Mouse (Mus musculus) T-helper 1 cell (primary cell): ENCODE results near the gene Pcx.

ENCODE experiments used
- in situ Hi-C: fragments of 300-600 bp; cut with MboI, MseI; formaldehyde crosslinking; loops from one replicate; pipeline ENCODE4 v1.15.1; 2025; ENCODE audit warnings: high pct_unique_total_duplicates

The Pcx gene

DNA sequence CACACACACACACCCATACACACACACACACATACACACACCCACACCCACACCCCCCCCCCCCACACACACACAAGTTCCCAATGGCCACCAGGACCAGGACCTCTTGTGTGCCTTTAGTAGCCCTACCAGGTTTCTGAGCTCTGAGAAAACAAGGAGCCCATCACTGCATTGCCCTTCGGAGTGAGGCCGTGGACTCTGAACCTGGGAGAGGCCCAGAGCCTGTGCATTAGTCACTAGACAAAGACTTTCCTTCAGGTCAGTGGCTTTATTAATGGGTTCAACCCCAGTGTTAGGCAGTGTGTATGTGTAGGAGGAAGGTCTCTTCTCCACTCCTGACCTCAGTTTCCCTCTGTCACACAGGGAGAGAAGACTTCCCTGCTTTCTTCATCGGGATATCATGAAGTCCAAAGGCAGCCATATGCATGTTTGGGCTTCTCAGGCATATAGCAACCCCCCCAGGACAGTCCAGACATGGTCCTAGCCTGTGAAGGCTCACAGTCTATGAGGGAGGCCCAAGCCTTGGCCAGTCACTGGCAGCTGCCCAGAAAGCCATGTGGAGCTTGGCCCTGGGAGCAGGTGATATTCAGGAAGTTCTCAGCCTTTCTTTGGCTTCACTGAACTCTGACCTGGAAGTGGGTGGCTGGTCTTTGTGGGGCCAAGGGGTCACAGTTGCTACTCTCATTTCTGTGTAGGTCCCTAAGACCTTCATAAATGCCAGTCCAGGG is 13.6 kb upstream of the Pcx start:
- in situ Hi-C loops: no loop called here

DNA sequence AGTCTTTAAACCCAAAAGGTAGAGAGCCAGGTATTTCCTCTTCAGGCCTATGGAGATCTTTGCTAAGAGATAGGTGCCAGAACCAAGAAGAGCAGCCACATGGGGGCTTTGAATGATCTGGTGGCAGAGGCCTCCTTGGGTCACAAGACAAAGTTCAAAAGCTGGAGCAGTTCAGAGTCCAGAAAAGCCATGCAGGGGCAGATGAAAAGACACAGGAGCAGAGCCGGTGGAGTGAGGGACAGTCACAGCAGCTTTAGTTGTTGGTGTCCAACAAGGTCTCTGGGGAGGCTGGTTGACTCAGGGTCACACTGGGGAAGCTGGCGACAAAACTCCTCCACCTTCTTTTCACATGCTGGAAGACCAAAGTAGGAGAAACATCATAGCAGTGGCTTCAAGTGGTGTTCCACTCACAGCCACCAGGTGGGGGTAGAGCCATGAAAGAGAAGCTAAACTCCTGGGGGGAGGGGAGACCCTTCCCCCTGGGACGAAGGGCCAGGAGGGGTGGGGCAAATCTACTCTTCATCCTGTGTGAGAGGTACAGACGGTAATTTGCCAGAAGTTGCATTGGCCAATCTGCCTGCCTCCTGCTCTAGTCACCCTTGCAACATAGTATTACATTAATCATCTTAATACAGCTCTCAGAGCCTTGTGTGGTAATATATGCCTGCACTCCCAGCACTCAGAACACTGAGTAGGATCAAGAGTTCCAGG is 12.9 kb upstream of the Pcx start:
- in situ Hi-C loops: no loop called here

DNA sequence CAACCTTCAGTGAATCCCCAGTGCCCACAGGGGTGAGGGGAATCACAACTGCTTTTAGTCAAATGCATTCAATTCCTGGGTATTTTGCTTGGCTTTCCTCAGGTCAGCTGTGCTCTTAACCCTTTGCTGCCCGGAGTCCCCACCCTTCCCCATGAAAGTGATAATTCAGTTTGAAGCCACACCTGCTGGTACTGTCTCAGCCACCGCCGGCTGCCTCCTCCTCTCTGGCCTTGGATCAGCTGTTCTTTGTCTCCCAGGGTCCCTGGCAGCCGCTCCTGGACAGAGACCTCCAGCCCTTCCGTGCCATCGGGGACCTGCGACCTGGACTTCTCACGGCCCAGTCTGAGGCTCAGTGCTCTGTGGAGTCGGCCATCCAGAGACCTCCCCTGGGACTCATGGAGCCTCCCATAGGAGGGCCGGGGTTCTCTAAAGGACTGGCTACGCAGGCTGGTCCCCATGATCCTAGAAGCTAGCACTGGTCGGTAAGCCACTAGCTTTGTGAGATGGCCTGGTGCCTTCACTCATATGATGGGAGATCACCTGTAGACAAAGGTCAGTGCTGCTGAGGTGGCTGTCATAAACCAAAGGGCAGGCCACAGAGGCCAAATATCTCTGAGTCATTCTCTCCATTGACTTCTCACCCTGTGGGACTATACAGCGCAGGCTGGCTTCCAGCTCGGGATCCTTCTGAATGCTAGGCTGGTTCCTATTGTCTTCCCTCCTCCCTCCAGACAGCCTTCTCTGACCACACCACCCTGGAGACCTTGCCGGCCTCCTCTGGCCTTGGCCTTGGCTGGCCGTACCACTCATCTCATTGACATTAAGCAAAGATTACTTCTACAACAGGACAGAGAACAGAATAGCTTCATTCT is 12.0 kb upstream of the Pcx start, which contains the start of gene 2010003K11Rik:
TSS of gene 2010003K11Rik (minus strand) at position 522 of the 872 bp plus-strand sequence.
- in situ Hi-C loops: no loop called here

DNA sequence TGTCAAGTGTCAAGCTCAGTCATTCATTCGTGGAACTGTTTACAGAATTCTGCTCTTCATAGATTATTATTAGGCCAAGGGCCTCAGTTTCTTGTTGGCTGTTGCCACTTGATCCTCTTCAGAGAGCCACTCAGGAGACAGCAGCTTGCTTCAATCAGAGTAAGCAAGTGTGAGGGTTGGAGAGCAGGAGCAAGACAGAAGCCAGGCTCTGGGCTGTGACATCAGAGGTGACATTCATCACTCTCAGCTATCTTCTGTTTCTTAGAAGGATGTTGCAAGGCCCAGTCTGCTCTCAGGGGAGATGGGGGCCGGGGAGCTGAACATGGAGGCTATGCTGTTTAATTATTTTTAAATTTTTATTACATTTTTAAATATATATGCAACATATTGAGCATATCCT is 7.6 kb upstream of the Pcx start:
- in situ Hi-C loops: loop anchor here (10.0 kb wide), 1 partner anchor 1238 kb away; no protein-coding TSS in a partner anchor

DNA sequence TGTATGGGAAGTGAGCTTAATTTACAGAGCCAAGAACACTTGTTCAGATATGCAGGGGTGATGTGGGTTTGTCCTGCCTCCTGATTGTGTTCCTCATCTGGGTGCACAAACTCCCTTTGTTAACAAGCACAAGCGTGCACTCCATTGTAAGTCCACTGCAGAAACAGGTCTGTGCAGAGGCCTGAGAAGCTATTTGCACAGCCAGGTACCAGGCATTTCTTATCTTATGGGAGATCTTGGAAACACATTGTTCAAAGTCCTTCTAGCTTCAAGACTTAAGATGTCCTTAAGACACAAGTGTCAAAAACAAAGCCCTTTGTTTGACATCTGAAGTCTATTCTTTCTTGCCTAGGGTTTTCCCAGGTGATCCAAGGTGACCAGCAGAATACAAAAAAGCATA is 5.4 kb upstream of the Pcx start:
- in situ Hi-C loops: loop anchor here (10.0 kb wide), 1 partner anchor 1240 kb away; no protein-coding TSS in a partner anchor

DNA sequence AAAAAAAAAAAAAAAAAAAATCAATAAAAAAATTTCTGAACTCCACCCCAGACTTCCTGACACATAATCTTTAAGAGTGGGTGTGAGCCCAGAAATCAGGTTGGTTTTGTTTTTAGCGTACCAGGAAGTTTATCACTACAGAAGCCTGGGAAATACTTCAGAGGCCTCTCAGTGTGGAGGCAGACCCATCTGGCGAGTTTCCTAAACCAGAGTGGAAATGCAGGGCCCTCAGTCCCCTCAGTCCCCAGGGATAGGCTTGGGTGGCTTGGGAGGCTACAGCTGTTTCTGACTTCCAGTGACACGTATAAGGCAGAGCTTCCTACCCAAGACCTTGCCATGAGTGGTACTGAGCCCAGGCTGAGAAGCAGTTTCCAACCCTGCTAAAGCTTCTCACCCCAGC is 2.5 kb upstream of the Pcx start:
- in situ Hi-C loops: loop anchor here (10.0 kb wide), 1 partner anchor 1243 kb away; no protein-coding TSS in a partner anchor

DNA sequence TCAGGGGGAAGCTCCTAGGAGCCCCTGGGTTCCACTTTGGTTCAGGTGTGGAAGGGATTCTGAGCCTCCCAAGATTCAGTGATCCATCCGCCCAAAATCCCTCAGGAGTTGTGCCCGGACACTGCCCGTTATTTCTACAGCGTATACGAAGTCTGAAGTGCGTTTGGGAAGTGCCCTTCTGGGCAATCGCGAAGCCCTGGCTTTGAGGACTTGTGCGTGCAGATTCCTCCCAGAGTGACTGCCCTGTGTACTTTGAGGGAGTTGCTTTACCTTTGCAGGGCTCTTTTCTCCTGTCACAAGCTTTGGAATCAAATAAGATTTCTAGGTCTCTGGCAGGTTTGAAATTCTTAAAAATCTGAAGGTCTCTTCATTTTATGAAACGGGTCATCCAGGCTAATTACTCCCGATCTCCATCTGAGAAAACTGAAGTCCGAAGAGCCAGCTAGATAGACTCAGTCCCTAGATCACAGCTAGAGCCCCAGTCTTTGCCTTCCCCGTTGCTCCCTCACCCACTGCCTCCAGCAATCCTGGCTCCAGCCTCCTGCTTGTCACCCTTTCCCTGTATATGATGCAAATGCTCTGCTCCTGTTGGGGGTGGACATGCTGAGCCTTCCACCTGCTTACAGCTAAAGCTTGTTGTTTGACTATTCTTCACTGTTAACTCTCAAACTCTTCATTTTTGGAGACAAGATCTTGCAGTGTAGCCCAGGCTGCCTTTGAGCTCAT is 1.0 kb downstream of the Pcx start:
- in situ Hi-C loops: no loop called here

DNA sequence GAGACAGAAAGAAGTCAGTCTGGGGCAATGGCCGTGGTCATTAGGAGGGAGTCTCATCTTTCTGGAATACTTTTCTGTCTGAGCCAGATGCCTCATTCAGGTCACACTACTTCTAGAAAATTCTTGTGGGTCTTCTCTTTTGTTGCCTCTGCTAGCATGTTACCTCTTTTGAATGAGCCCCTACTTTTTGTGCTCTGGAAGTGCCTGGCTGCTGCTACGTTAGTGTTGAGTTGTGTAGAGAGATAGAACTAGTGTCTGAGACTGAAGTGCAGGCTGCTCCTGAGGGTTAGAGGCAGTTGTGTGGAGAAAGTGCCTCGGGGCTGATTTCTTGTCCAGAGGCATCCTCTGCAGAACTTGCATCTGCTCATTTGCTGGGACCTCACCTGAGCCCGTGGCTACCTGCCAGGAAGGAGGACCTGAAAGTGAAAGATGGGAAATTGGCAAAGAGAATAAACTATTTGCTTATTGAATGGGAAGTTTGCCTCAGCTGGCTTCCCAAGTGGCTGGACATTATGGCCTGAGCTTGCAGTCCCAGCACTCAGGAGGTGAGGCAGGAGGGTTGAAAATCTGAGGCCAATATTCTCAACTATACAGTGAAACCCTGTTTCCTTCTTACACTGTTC is 3.1 kb downstream of the Pcx start:
- in situ Hi-C loops: no loop called here

DNA sequence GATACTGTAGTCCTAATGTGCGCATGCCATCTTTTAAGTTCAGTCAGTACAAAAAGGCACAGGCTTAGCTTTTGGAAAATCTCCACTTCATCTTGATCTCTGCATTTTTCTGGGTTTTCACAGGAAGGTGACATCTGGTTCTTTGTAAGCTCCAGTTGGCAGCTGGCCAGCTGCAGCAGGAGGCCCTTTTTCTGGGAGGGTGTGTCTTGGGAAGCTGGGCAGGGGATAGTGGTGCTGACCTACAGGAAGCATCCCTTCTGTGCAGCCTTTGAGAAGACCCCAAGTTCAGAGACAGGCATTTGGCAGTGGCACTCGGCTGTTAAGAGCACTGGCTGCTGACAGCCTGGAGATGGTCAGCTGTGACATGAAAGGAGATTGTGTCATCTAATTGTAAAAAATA is 5.5 kb downstream of the Pcx start:
- in situ Hi-C loops: no loop called here

DNA sequence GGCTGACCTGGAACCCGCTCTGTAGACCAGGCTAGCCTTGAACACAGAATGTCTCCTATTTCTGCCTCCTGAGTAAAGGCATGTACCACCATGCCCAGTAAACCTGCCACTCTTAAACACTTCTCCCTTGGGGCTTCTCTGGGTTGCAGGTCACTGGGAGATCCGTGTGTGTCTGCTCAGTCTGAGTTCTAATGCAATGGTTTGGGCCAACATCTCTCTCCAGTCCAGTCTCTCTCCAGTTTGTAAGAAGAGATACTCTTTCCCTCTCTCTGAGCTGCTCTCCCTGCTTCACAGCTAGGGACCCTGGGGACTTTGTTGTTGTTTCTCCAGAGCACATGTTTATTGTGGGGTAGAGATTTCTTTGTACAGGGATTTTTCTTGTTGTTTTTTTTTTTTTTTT is 6.0 kb downstream of the Pcx start:
- in situ Hi-C loops: no loop called here

DNA sequence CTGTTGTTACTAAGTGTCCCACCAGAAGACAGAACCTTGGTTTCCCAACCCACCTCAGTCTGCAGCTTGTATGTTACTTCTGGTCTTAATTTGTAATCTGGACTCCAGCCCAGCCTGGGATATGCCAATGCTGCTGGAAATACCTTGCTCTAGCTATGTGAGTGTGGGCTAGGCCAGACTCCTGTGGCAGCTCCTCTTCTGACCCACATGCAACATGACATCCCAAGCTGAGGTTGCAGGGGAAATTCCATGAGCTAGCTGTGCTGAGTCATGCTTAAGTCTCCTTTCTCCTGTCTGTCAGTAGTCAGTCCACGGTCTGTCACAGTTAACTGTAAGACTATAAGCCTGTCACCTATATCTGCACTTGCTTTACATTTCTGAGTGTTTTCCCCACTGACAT is 7.2 kb downstream of the Pcx start:
- in situ Hi-C loops: no loop called here

DNA sequence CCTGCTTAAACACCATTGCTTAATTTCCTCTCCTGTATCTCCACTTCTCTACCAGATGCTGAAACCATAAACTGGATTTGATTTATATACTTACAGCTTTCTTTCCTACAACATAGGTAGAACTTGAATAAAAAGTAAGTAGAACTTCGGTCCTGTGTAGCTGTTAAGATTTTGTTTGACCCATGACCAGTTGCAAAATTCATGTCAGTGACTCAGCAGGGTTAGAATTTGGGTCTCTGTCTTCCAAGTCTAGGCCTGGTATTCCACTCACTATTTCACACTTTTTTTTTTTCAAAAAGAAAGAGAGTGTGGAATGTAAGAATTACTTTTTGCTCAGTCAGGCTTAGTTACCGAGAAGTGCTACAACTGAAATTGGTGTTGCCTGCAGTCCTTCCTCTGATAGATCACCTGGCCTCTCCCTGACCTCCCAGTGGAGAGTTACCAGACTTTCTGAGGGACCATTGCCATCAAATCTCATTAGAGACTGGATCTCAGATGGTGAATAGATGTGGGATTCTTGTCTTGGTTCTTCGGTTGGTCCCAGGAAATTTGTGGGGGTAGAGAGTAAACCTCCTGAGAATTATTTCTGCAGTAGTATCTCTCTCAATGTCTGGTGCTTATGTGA is 11.3 kb downstream of the Pcx start:
- in situ Hi-C loops: no loop called here

DNA sequence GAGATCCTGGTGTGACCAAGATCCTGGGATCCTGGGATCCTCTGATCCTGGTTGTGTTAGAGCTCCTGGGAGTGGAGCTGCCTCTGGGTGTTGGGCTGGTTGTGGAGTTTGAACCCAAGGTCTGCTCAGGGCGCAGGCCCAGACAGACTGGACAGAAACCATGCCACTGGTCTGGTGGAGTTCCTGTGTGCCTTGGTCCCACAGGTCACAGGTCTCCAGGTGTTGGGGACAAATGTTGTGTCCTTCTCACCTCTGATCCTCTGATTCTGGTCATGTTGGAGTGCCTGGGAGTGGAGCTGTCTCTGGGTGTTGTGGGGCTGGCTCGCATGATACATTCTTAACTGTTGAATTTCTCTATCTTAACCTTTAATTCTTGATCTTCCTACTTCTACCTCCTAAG is 24.4 kb downstream of the Pcx start:
- in situ Hi-C loops: no loop called here

DNA sequence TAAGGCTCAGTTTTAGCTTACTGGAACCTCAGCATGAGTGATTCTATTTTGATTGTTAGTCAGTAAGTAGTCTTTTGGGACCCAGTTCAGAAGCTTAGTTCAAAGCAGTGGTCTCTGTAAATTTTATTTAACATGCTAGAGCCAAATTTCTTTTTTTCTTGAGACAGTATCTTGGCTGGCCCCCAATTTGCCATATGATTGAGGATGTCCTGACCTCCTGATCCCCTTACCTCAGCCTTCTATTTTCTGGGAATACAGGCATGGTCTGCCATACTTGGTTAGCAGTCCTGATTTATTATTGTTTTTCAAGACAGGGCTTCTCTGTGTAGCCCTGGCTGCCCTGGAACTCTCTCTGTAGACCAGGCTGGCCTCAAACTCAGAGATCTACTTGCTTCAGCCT is 25.6 kb downstream of the Pcx start:
- in situ Hi-C loops: no loop called here

DNA sequence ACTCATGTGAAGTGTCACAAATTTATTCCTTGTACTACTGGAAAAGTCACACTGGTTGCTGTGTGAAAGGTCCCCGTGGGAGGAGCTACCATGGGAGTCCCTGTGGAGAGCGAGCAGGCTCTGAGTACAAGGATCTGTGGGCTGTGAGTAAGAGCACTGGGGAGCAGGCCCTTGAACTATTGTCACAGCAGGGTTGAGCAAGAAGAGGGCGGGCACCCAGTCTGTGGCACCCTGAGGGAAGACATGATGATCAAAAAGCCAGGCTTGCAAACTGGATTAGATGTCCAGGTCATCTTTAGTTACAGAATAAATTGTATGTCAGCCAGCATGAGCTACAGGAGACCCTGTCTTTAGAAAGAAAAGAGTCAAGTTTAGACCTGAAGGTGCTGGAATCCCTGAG is 26.3 kb downstream of the Pcx start:
- in situ Hi-C loops: no loop called here

DNA sequence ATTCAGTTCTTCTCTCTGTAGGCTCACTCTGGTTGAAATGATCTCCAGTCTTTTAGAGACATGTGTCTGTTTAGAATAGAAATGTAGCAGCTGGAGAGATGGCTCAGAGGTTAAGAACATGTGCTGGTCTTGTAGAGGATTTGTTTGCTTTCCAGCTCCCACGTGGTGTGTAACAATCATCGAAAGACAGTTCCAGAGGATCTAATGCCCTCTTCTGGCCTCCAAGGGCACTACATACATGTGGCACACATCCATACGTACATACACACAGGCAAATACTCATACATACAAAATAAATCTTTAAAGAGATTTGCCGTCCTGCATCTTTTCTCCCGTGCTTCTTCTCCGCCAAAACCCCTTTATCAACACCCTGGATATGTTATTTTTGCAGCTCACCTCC is 30.0 kb downstream of the Pcx start:
- in situ Hi-C loops: no loop called here

DNA sequence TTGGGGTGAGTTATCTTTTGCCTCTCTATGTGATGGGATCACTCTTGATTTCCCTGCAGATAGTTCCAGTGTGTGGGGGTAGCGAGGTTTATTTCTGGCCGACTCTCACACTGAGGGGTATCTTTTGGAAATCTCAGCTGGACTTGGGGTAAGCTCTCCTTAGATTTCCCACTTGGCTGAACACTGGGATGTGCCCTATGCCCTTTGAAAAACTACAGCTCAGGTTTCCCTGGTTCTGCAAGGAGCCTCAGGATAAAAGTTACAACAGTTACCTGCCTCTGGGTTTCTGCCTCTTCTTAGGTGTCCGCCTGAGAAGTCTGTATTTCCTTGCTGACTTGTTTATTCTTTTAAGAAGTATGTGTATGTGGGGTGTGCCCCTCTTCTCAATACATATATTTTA is 30.7 kb downstream of the Pcx start:
- in situ Hi-C loops: no loop called here

DNA sequence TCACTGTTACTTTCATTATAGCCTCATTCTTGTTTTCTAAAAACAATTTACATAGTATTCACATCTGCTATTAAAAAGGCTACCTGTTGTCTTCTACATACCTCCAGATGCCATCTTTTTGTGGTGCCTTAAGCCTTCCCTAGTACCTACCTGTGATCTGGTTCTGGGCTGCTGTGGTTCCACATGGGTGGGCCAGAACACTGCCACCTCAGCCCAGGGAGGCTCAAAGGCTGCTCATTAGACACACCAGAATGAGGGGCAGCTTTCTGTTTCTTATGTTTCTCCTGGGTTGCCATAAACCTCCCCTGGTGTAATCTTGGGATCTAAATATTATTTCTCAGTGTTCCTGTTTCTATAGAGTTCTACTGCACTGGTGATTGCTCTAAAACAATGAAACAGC is 31.8 kb downstream of the Pcx start:
- in situ Hi-C loops: no loop called here

DNA sequence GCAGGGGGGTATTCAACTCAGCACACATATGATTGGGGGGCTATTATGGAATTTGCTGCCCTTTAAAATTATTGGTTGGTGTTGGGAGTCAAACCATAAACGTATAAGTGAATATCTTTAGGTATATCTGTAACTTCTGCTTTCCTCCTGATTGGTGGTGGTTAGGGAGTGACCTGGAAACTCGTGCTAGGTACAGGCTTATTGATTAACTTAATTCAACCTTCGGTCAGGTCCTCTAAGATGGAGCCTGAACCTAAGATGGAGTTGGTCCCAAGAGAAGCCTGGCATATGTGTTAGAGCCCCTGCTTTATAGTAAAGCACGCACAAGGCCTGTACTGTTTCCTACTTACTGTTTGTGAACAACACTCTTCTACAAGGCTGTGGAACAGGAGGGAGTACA is 34.8 kb downstream of the Pcx start:
- in situ Hi-C loops: no loop called here

DNA sequence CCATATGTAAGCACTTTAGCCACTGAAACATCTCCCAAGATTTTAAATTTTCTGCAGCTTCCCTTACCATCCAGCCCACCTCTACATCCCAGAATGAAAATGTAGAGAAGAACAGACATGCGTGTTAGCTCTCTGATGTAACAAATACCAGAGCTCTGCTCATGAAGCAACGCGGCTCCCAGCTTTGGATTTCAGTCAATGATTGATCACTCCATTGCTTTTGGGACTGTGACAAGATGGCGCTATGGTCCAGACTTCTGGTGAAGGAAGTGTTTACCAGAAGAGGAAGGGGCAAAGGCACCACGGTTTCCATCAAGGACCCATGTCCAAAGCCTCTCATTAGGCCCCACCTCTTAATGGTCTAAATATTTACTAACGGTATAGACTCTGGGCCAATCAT is 35.6 kb downstream of the Pcx start:
- in situ Hi-C loops: no loop called here

DNA sequence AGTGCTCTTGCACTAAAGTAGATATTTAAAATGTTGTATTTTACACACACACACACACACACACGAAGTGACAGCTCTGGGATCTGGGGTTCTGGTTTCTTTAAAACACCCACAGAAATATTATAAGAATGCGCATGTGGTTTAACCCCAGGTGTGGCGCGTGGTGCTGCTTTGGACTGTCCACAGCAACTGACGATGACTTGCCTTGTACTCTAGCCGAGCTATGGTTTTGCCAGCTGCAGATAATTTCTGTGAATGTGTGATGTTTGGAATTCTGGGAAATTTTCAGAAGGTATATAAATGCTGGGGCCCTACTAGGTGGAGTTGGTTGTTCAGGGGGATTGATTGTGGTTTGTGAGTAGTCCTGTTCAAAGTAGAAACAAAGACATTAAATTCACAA is 37.5 kb downstream of the Pcx start:
- in situ Hi-C loops: no loop called here
